In the genomic region with DNA sequence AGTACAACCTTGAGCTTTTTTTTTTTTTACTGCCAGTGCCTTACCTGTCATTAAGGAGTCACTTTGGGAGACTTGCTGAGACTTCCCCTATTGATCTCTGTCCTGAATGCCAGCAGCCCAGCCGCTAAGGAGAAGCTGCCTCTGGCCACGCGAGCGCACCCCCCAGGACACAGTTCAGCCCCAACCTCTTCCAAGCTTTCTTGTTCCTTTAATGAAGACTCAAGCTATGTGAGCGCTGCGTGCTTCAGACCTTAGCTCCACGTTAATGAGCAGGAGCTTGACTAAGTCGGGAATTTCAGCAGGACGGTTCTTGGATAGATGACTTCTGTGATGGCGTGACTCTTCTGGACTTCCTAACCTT, we compare ENCODE assay signal across 8 mouse cellular contexts. TPM values are rescaled to one million over a fixed set of nuclear protein-coding genes. Genes with fewer than 3 reads are reported as not detected.
A peak's percentile ranks its signal among the peaks of the same experiment; 100 is the strongest.
DNase-seq lines count a peak whose midpoint lies in the region; ATAC-seq and TF ChIP-seq lines count a peak whose summit lies in the region.

No protein-coding gene starts in this region.

- H3K27ac ChIP-seq in heart, embryonic 11.5 days (ENCODE audit: low read depth, low read length), result no peak overlapping the region
- H3K27ac ChIP-seq in hindbrain, postnatal 0 days, result no peak overlapping the region
- no peak overlapping the region for H3K27ac ChIP-seq in midbrain, embryonic 13.5 days

- H3K9me3 ChIP-seq in heart, embryonic 11.5 days (replicated peaks; ENCODE audit: control insufficient read depth, low read length), result no peaks in the 10 kb centered on the region
- H3K9me3 ChIP-seq in hindbrain, postnatal 0 days (ENCODE audit: low read length), result no peaks in the 10 kb centered on the region
- H3K9me3 ChIP-seq in midbrain, embryonic 13.5 days, result no peaks in the 10 kb centered on the region

- no peaks in the 10 kb centered on the region; the same call in none of the 2 replicates for H3K4me1 ChIP-seq in heart, embryonic 11.5 days (ENCODE audit: control insufficient read depth, insufficient read depth, low read length)
- no peaks in the 10 kb centered on the region for H3K4me1 ChIP-seq in hindbrain, postnatal 0 days (ENCODE audit: insufficient read depth, low read length)
- peaks cover 8% of the 10 kb centered on the region for H3K4me1 ChIP-seq in midbrain, embryonic 13.5 days (replicated peaks)

- no peaks in the 10 kb centered on the region for H3K27me3 ChIP-seq in heart, embryonic 11.5 days (ENCODE audit: control insufficient read depth, insufficient read depth, low read length)
- no peaks in the 10 kb centered on the region for H3K27me3 ChIP-seq in hindbrain, postnatal 0 days (ENCODE audit: insufficient read depth, low read length)
- no peaks in the 10 kb centered on the region for H3K27me3 ChIP-seq in midbrain, embryonic 13.5 days

- no peak for TF ChIP-seq CTCF in hindbrain, postnatal 0 days (IDR thresholded peaks at IDR 0.05; ENCODE audit: low read depth)

- no peak for ATAC-seq in heart, embryonic 11.5 days (replicated peaks; ENCODE audit: insufficient number of reproducible peaks, low FRiP score, low TSS enrichment)
- ATAC-seq in hindbrain, postnatal 0 days, result no peak
- no peak for ATAC-seq in midbrain, embryonic 13.5 days

- no peak for DNase-seq in heart, adult 8-10 months (ENCODE audit: low spot score)
- peak; percentile 32 for DNase-seq in embryo, embryonic 11 days
- no peak for DNase-seq in hindbrain, postnatal 0 days (ENCODE audit: low spot score)
- DNase-seq in adrenal gland, postnatal 4 days (ENCODE audit: low spot score in 2 of 2), result no peak
- no peak for DNase-seq in cerebellum, adult 11-12 months
- no peak for DNase-seq in frontal cortex, postnatal 10 days (ENCODE audit: low spot score in 2 of 2)

- no peaks in the 10 kb centered on the region for H3K36me3 ChIP-seq in heart, embryonic 11.5 days (ENCODE audit: control insufficient read depth, insufficient read depth, low read length)
- no peaks in the 10 kb centered on the region for H3K36me3 ChIP-seq in hindbrain, postnatal 0 days (ENCODE audit: insufficient read depth, low read length)
- no peaks in the 10 kb centered on the region for H3K36me3 ChIP-seq in midbrain, embryonic 13.5 days

- H3K4me2 ChIP-seq in heart, embryonic 11.5 days, result peak overlapping the region; percentile 65
- H3K4me2 ChIP-seq in hindbrain, postnatal 0 days (ENCODE audit: low read depth, low read length), result peak overlapping the region; percentile 49
- H3K4me2 ChIP-seq in midbrain, embryonic 13.5 days (replicated peaks), result peak overlapping the region; percentile 34

- H3K4me3 ChIP-seq in heart, embryonic 11.5 days (ENCODE audit: low read depth, low read length), result peak overlapping the region; percentile 32
- H3K4me3 ChIP-seq in hindbrain, postnatal 0 days (ENCODE audit: low read length), result no peak overlapping the region; the same call in 1 of the 2 replicates
- H3K4me3 ChIP-seq in midbrain, embryonic 13.5 days (replicated peaks), result no peak overlapping the region

- H3K9ac ChIP-seq in heart, embryonic 11.5 days (ENCODE audit: low read depth, low read length), result no peak overlapping the region
- H3K9ac ChIP-seq in hindbrain, postnatal 0 days (replicated peaks; ENCODE audit: low read length), result no peak overlapping the region
- H3K9ac ChIP-seq in midbrain, embryonic 13.5 days (replicated peaks), result no peak overlapping the region

- WGBS in heart, embryonic 11.5 days (ENCODE audit: insufficient replicate concordance), result 10% methylated on average over 10 of the region's 10 CpGs
- WGBS in hindbrain, postnatal 0 days, result 30% methylated on average over 10 of the region's 10 CpGs
- WGBS in midbrain, embryonic 13.5 days, result 16% methylated on average over 10 of the region's 10 CpGs

RNA-seq across cellular contexts. Expression of a gene that starts 37.9 kb away (rescaled TPM):
- 4.1 and 6.3 TPM in 2 replicates for polyA plus RNA-seq in heart, embryonic 11.5 days (2014; fragmentation: Nextera tagmentation; extraction: Ambion mirVana)
- 1 to 10 TPM; 2.8 to 3.3 (median 3.1) TPM for total RNA-seq in heart, adult 8-10 months (2022)
- total RNA-seq in hindbrain, postnatal 0 days (2014; rRNA removed), result 4.3 and 6.8 TPM in 2 replicates
- polyA plus RNA-seq in hindbrain, postnatal 0 days (2015; fragmentation: Nextera tagmentation; extraction: Ambion mirVana), result 2.2 and 2.8 TPM in 2 replicates
- 7.2 and 7.5 TPM in 2 replicates for polyA plus RNA-seq in midbrain, embryonic 13.5 days (2015; fragmentation: Nextera tagmentation; extraction: Ambion mirVana)
- total RNA-seq in adrenal gland, postnatal 4 days (2021), result 1 to 10 TPM; 7.3 to 8.6 TPM
